Mouse (Mus musculus): ENCODE data around the gene St3gal4.

St3gal4 gene

GRCm38 (mm10) chr9:35049891-35050527, 69.1 kb downstream of the St3gal4 start:
- no peak for DNase-seq (ENCODE audit: low spot score in 2 of 2)

- no peak for DNase-seq (ENCODE audit: low spot score in 2 of 2)
Observed at GRCm38 (mm10) chr9:35048449-35048848, 70.6 kb downstream of the St3gal4 start.

GRCm38 (mm10) chr9:35045756-35046155, 73.3 kb downstream of the St3gal4 start:
- no peak for DNase-seq (ENCODE audit: low spot score in 2 of 2)

GRCm38 (mm10) chr9:35045031-35045531, 74.0 kb downstream of the St3gal4 start:
- no peak for DNase-seq (ENCODE audit: low spot score in 2 of 2)

- no peak for DNase-seq (ENCODE audit: low spot score in 2 of 2)
Observed at GRCm38 (mm10) chr9:35044458-35044857, 74.6 kb downstream of the St3gal4 start.

- no peak for DNase-seq (ENCODE audit: low spot score in 2 of 2)
Observed at GRCm38 (mm10) chr9:35043619-35044018, 75.4 kb downstream of the St3gal4 start.

- no peak for DNase-seq (ENCODE audit: low spot score in 2 of 2)
Observed at GRCm38 (mm10) chr9:35041493-35041892, 77.6 kb downstream of the St3gal4 start.

- no peak for DNase-seq (ENCODE audit: low spot score in 2 of 2)
Observed at GRCm38 (mm10) chr9:35039846-35040245, 79.2 kb downstream of the St3gal4 start.

- DNase-seq (ENCODE audit: low spot score in 2 of 2) = no peak
Observed at GRCm38 (mm10) chr9:35038922-35039586, 80.0 kb downstream of the St3gal4 start.

- no peak for DNase-seq (ENCODE audit: low spot score in 2 of 2)
Observed at GRCm38 (mm10) chr9:35035074-35035473, 84.0 kb downstream of the St3gal4 start.

- no peak for DNase-seq (ENCODE audit: low spot score in 2 of 2)
Observed at GRCm38 (mm10) chr9:35032457-35032856, 86.6 kb downstream of the St3gal4 start.

GRCm38 (mm10) chr9:35030823-35031222, 88.2 kb downstream of the St3gal4 start:
- no peak for DNase-seq (ENCODE audit: low spot score in 2 of 2)

- DNase-seq (ENCODE audit: low spot score in 2 of 2) = no peak
Observed at GRCm38 (mm10) chr9:35027382-35027997, 91.6 kb downstream of the St3gal4 start.

- DNase-seq (ENCODE audit: low spot score in 2 of 2) = no peak
Observed at GRCm38 (mm10) chr9:35026897-35027311, 92.2 kb downstream of the St3gal4 start.

GRCm38 (mm10) chr9:35026311-35026710, 92.8 kb downstream of the St3gal4 start:
- DNase-seq (ENCODE audit: low spot score in 2 of 2) = no peak

GRCm38 (mm10) chr9:35024591-35025496, 94.2 kb downstream of the St3gal4 start:
- no peak for DNase-seq (ENCODE audit: low spot score in 2 of 2)

- no peak for DNase-seq (ENCODE audit: low spot score in 2 of 2)
Observed at GRCm38 (mm10) chr9:35021744-35022143, 97.3 kb downstream of the St3gal4 start.

- DNase-seq (ENCODE audit: low spot score in 2 of 2) = no peak
Observed at GRCm38 (mm10) chr9:35020015-35020653, 98.9 kb downstream of the St3gal4 start.

- DNase-seq (ENCODE audit: low spot score in 2 of 2) = peak in 1 of 2 experiments; percentile 68
Observed at GRCm38 (mm10) chr9:35019372-35019771, 99.7 kb downstream of the St3gal4 start.

- DNase-seq (ENCODE audit: low spot score in 2 of 2) = no peak
Observed at GRCm38 (mm10) chr9:35018056-35018455, 101.0 kb downstream of the St3gal4 start.

GRCm38 (mm10) chr9:35017563-35017962, 101.5 kb downstream of the St3gal4 start:
- peak; percentile 55 to 70 for DNase-seq (ENCODE audit: low spot score in 2 of 2)

All from frontal cortex, postnatal 14 days (tissue).